Mouse (Mus musculus) liver, adult 2 months (tissue): ENCODE measurements around the gene Erg. TPM values are rescaled to one million over a fixed set of nuclear protein-coding genes. Genes with fewer than 3 reads are reported as not detected.

Source experiments
- DNase-seq: peaks from one replicate; pipeline ENCODE4 v3.0.0-alpha.2; 2011; ENCODE audit warnings: low read depth, low spot score; ENCODE audit errors: extremely low read depth
- H3K27ac ChIP-seq: fragments of 200-500 bp; replicated peaks from 2 replicates; pipeline ENCODE4 v1.5.1; 2012; ENCODE audit warnings: low read depth, mild to moderate bottlenecking, control low read depth, inconsistent platforms, low read length; ENCODE audit not compliant: insufficient read depth
- H3K27me3 ChIP-seq: fragments of 200-500 bp; 2 replicates; pipeline ENCODE4 v1.6.1; 2012; ENCODE audit warnings: mild to moderate bottlenecking, moderate library complexity, low read length, inconsistent platforms; ENCODE audit not compliant: control insufficient read depth, insufficient read depth
- H3K36me3 ChIP-seq: fragments of 200-500 bp; 2 replicates; pipeline ENCODE4 v1.6.1; 2012; ENCODE audit warnings: low read length, inconsistent platforms; ENCODE audit not compliant: control insufficient read depth, insufficient read depth
- H3K4me1 ChIP-seq: fragments of 200-500 bp; 2 replicates; pipeline ENCODE4 v1.6.1; 2011; ENCODE audit warnings: low read length; ENCODE audit not compliant: control insufficient read depth, insufficient read depth
- H3K4me3 ChIP-seq: fragments of 200-500 bp; 2 replicates; pipeline ENCODE4 v1.5.1; 2011; ENCODE audit warnings: low read depth, mild to moderate bottlenecking, control low read depth, low read length, moderate library complexity; ENCODE audit not compliant: insufficient read depth
- H3K79me2 ChIP-seq: fragments of 200-500 bp; 2 replicates; pipeline ENCODE4 v1.6.1; 2012; ENCODE audit warnings: inconsistent platforms, mild to moderate bottlenecking, low read length, moderate library complexity; ENCODE audit not compliant: control insufficient read depth, insufficient read depth
- H3K9ac ChIP-seq: fragments of 200-500 bp; 2 replicates; pipeline ENCODE4 v1.6.1; 2012; ENCODE audit warnings: low read depth, mild to moderate bottlenecking, control low read depth, inconsistent platforms, low read length
- CTCF ChIP-seq: fragments of 200-500 bp; IDR thresholded peaks from 2 replicates; pipeline ENCODE4 v1.5.1; 2011; ENCODE audit warnings: low read depth, low read length, control low read depth
- POLR2A ChIP-seq: fragments of 200-500 bp; IDR thresholded peaks from 2 replicates; pipeline ENCODE4 v1.6.1; 2011; ENCODE audit warnings: low read length, control low read depth; ENCODE audit not compliant: insufficient read depth; ENCODE audit errors: extremely low read depth
- WGBS: fragments of 180-500 bp; shearing (Covaris S2); methylation state at CpG from one replicate; pipeline ENCODE4 v1.1.7; 2018; 5-methylcytosine and 5-hydroxymethylcytosine counted together
- polyA plus RNA-seq: library from polyadenylated mRNA; depleted of rRNA; stranded (reverse); fragments of >200 nt; gene quantifications from 2 replicates; pipeline ENCODE4 v1.2.3, GENCODE M21; 2012
- total RNA-seq: library from RNA; depleted of rRNA; stranded (reverse); fragments of >200 nt; gene quantifications from 2 replicates; pipeline ENCODE4 v1.2.3, GENCODE M21; 2014

Erg gene
- total and polyA plus RNA-seq, 2 experiments: 4.8 to 5.6 TPM

- DNase-seq: no peak
- Histone ChIP-seq H3K4me1 (no peaks in the 10 kb centered on the region; the same call in 1 of the 2 replicates), H3K27me3 (no peaks in the 10 kb centered on the region), H3K4me3 (no peak overlapping the region), H3K9ac (no peak overlapping the region), H3K36me3 (no peaks in the 10 kb centered on the region), H3K79me2 (no peaks in the 10 kb centered on the region), H3K27ac (no peak overlapping the region)
- TF ChIP-seq CTCF (no peak), POLR2A (no peak)
- 61% methylated on average over 4 of the region's 4 CpGs for WGBS
Measured at GRCm38 (mm10) chr16:95436051-95436450, 150.3 kb downstream of the Erg start.

GRCm38 (mm10) chr16:95434434-95434833 lies 152.0 kb downstream of the Erg start:
- no peak for DNase-seq
- Histone ChIP-seq H3K27ac (no peak overlapping the region), H3K4me3 (no peak overlapping the region), H3K36me3 (no peaks in the 10 kb centered on the region), H3K9ac (no peak overlapping the region), H3K27me3 (no peaks in the 10 kb centered on the region), H3K79me2 (no peaks in the 10 kb centered on the region), H3K4me1 (no peaks in the 10 kb centered on the region)
- no peak for TF ChIP-seq CTCF
- WGBS: 90% methylated on average over 8 of the region's 8 CpGs

GRCm38 (mm10) chr16:95432540-95432971 lies 153.8 kb downstream of the Erg start:
- Histone ChIP-seq H3K4me1 (no peaks in the 10 kb centered on the region), H3K79me2 (no peaks in the 10 kb centered on the region), H3K36me3 (no peaks in the 10 kb centered on the region), H3K27ac (no peak overlapping the region; the same call in 1 of the 2 replicates), H3K4me3 (no peak overlapping the region), H3K27me3 (no peaks in the 10 kb centered on the region), H3K9ac (no peak overlapping the region)
- no peak for DNase-seq
- 82% methylated on average over 2 of the region's 2 CpGs for WGBS
- TF ChIP-seq POLR2A (no peak), CTCF (no peak)

- DNase-seq: no peak
- Histone ChIP-seq H3K36me3 (no peaks in the 10 kb centered on the region), H3K9ac (no peak overlapping the region), H3K4me1 (no peaks in the 10 kb centered on the region), H3K4me3 (no peak overlapping the region), H3K79me2 (no peaks in the 10 kb centered on the region), H3K27ac (no peak overlapping the region), H3K27me3 (no peaks in the 10 kb centered on the region)
- 80% methylated on average over 3 of the region's 3 CpGs for WGBS
- TF ChIP-seq POLR2A: no peak
- no peak for TF ChIP-seq CTCF
Measured at GRCm38 (mm10) chr16:95429851-95430250, 156.5 kb downstream of the Erg start.

GRCm38 (mm10) chr16:95428239-95428638 lies 158.2 kb downstream of the Erg start:
- no peaks in the 10 kb centered on the region for H3K36me3 ChIP-seq
- H3K9ac ChIP-seq: no peak overlapping the region
- H3K27me3 ChIP-seq: no peaks in the 10 kb centered on the region
- TF ChIP-seq CTCF (no peak), POLR2A (no peak)
- no peak overlapping the region for H3K4me3 ChIP-seq
- no peaks in the 10 kb centered on the region for H3K4me1 ChIP-seq
- DNase-seq: no peak
- no peak overlapping the region for H3K27ac ChIP-seq
- H3K79me2 ChIP-seq: no peaks in the 10 kb centered on the region
- WGBS: 90% methylated on average over 5 of the region's 5 CpGs

GRCm38 (mm10) chr16:95427512-95427911 lies 158.9 kb downstream of the Erg start:
- no peaks in the 10 kb centered on the region for H3K79me2 ChIP-seq
- H3K4me1 ChIP-seq: no peaks in the 10 kb centered on the region
- no peak overlapping the region for H3K27ac ChIP-seq
- H3K9ac ChIP-seq: no peak overlapping the region
- no peak for DNase-seq
- no peaks in the 10 kb centered on the region for H3K36me3 ChIP-seq
- 78% methylated on average over 10 of the region's 10 CpGs for WGBS
- H3K27me3 ChIP-seq: no peaks in the 10 kb centered on the region
- H3K4me3 ChIP-seq: no peak overlapping the region
- TF ChIP-seq CTCF: no peak
- TF ChIP-seq POLR2A: no peak
